Mouse (Mus musculus): ENCODE results near the gene Adamtsl3. TPM values are rescaled to one million over a fixed set of nuclear protein-coding genes. Genes with fewer than 3 reads are reported as not detected.
A peak's percentile ranks its signal among the peaks of the same experiment; 100 is the strongest.

The Adamtsl3 gene
- polyA plus RNA-seq, 1 experiment = 0.43 TPM

DNA sequence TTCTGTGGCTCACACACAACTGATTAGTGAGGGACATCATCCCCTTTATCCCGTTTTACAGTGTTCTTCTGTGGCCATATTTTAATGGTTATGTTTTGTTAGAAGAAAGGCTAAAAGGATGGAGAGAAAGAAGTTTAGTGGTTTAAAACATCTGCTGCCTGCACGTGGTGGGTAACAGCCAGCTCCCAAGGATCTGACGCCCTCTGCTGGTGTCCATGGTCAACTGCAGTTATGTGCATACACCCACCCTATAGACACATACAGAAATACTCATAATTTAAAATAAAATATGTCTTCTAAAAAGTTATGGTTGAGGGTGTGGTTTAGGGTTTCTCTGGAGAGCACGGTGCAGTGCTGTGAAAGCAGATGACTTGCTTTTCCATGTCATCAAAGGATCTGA, 3.0 kb downstream of the Adamtsl3 start:
- Histone ChIP-seq H3K27ac (ENCODE audit: control insufficient read depth, insufficient read depth, low read depth, low read length) (no peak overlapping the region), H3K27me3 (ENCODE audit: control insufficient read depth, insufficient read depth, low read length) (no peaks in the 10 kb centered on the region)
- TF ChIP-seq POLR2A (IDR thresholded peaks at IDR 0.05; ENCODE audit: control insufficient read depth, low read depth, low read length) = no peak
- peak; percentile 50; the same call in 1 of the 2 replicates for TF ChIP-seq CTCF (IDR thresholded peaks at IDR 0.05; ENCODE audit: control insufficient read depth, insufficient read depth, insufficient replicate concordance, low read depth, low read length)

DNA sequence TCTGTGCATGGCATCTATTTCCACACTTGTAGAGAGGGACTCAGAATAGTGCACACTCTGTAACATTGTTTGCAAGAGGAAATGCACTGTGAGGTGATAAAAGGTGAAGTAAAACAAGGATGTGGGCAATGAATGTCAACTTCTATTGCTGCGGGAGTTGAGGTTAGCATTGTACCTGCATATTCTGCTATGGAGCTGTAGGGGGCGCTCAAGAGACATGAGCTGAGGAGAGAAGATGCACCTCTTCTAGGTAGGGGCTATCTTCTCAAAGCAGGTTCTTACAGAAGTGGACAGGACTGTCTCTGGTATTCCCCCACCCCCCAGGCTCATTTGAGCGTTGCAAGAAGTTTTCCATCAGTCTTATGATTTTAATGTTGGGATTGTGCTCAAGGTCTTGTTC, 3.7 kb downstream of the Adamtsl3 start:
- Histone ChIP-seq H3K27ac (ENCODE audit: control insufficient read depth, insufficient read depth, low read depth, low read length) (no peak overlapping the region), H3K36me3 (ENCODE audit: control insufficient read depth, insufficient read depth, low read length) (no peaks in the 10 kb centered on the region), H3K27me3 (ENCODE audit: control insufficient read depth, insufficient read depth, low read length) (no peaks in the 10 kb centered on the region), H3K4me3 (ENCODE audit: control insufficient read depth, low read depth, low read length) (no peak overlapping the region), H3K4me1 (ENCODE audit: control insufficient read depth, insufficient read depth, low read length) (peaks cover 13% of the 10 kb centered on the region)
- TF ChIP-seq CTCF (IDR thresholded peaks at IDR 0.05; ENCODE audit: control insufficient read depth, insufficient read depth, insufficient replicate concordance, low read depth, low read length) = peak; percentile 23; the same call in 1 of the 2 replicates
- no peak for TF ChIP-seq POLR2A (IDR thresholded peaks at IDR 0.05; ENCODE audit: control insufficient read depth, low read depth, low read length)

More for the DNA sequence above, 3.0 kb downstream of the Adamtsl3 start:
- H3K4me1 ChIP-seq (ENCODE audit: control insufficient read depth, insufficient read depth, low read length) = peaks cover 13% of the 10 kb centered on the region
- H3K36me3 ChIP-seq (ENCODE audit: control insufficient read depth, insufficient read depth, low read length) = no peaks in the 10 kb centered on the region
- H3K4me3 ChIP-seq (ENCODE audit: control insufficient read depth, low read depth, low read length) = no peak overlapping the region

DNA sequence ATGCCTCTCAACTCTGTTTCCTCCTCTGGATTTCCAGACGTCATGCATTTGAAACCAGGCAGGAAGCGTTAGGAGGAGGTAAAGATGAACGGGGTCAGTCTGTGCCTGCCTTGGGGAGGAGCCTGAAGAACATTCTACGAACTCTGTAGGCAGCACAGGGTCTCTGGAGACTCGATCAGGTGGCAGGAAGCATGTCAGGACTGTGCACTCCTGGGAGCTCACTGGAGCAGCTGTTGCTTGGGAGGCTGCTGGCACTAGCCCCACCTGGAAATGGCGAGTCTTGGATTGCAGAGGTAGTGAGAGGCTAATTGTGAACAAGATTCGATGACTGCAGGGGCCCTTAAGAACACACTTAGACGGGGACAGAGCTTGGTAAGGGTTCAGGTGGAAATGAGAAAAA, 6.0 kb downstream of the Adamtsl3 start:
- H3K27ac ChIP-seq (ENCODE audit: control insufficient read depth, insufficient read depth, low read depth, low read length) = no peak overlapping the region
- no peak overlapping the region for H3K4me3 ChIP-seq (ENCODE audit: control insufficient read depth, low read depth, low read length)
- no peaks in the 10 kb centered on the region for H3K27me3 ChIP-seq (ENCODE audit: control insufficient read depth, insufficient read depth, low read length)
- no peak for TF ChIP-seq CTCF (IDR thresholded peaks at IDR 0.05; ENCODE audit: control insufficient read depth, insufficient read depth, insufficient replicate concordance, low read depth, low read length)
- no peak for TF ChIP-seq POLR2A (IDR thresholded peaks at IDR 0.05; ENCODE audit: control insufficient read depth, low read depth, low read length)
- H3K4me1 ChIP-seq (ENCODE audit: control insufficient read depth, insufficient read depth, low read length) = no peaks in the 10 kb centered on the region
- H3K36me3 ChIP-seq (ENCODE audit: control insufficient read depth, insufficient read depth, low read length) = no peaks in the 10 kb centered on the region

GRCm38 (mm10) chr7:82346706-82347105, 11.2 kb downstream of the Adamtsl3 start:
- TF ChIP-seq POLR2A (IDR thresholded peaks at IDR 0.05; ENCODE audit: control insufficient read depth, low read depth, low read length) (no peak), CTCF (IDR thresholded peaks at IDR 0.05; ENCODE audit: control insufficient read depth, insufficient read depth, insufficient replicate concordance, low read depth, low read length) (no peak)
- no peaks in the 10 kb centered on the region for H3K27me3 ChIP-seq (ENCODE audit: control insufficient read depth, insufficient read depth, low read length)
- H3K36me3 ChIP-seq (ENCODE audit: control insufficient read depth, insufficient read depth, low read length) = no peaks in the 10 kb centered on the region
- no peaks in the 10 kb centered on the region for H3K4me1 ChIP-seq (ENCODE audit: control insufficient read depth, insufficient read depth, low read length)
- H3K27ac ChIP-seq (ENCODE audit: control insufficient read depth, insufficient read depth, low read depth, low read length) = no peak overlapping the region
- H3K4me3 ChIP-seq (ENCODE audit: control insufficient read depth, low read depth, low read length) = no peak overlapping the region

DNA sequence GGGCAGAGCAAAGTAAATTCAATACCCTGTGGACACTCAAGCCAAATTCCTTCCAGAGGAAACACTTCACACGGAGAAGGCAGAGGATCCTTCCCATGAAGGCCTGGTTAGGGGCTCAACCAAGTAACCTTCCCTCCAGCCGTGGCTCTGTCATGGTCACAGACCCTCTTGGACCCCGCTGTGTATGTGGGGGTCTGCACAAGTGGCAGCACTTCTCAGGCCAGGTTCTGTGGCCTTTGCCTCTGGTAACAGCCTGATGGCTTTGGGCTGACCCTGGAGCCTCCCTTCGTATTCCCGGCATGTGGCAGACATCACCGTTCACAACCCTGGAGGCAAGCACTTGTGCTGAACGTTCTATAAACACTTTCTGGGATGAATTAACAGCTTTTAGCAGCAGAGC, 14.3 kb downstream of the Adamtsl3 start:
- Histone ChIP-seq H3K4me3 (ENCODE audit: control insufficient read depth, low read depth, low read length) (no peak overlapping the region), H3K4me1 (ENCODE audit: control insufficient read depth, insufficient read depth, low read length) (no peaks in the 10 kb centered on the region), H3K36me3 (ENCODE audit: control insufficient read depth, insufficient read depth, low read length) (no peaks in the 10 kb centered on the region), H3K27me3 (ENCODE audit: control insufficient read depth, insufficient read depth, low read length) (no peaks in the 10 kb centered on the region), H3K27ac (ENCODE audit: control insufficient read depth, insufficient read depth, low read depth, low read length) (no peak overlapping the region)
- no peak for TF ChIP-seq CTCF (IDR thresholded peaks at IDR 0.05; ENCODE audit: control insufficient read depth, insufficient read depth, insufficient replicate concordance, low read depth, low read length)
- TF ChIP-seq POLR2A (IDR thresholded peaks at IDR 0.05; ENCODE audit: control insufficient read depth, low read depth, low read length) = no peak

DNA sequence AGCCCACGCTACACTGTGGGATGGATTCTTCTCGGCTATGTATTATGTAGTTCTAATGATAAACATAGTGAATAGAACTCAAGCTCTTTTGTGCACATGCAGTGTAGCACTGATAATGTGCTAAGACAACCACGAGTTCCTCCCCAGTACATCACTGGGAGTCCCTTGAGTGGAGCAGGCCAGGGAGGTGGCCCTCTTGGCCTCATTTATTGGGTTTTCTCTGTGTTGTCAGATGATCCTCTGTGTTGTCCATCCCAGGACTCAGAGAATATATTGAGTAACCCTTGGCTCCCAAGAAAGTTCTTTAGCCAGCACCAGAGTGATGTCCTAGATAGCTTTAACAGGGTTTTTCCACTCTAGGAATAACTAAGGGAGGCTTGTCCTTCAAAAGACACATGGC, 14.9 kb downstream of the Adamtsl3 start:
- H3K36me3 ChIP-seq (ENCODE audit: control insufficient read depth, insufficient read depth, low read length) = no peaks in the 10 kb centered on the region
- H3K27ac ChIP-seq (ENCODE audit: control insufficient read depth, insufficient read depth, low read depth, low read length) = no peak overlapping the region
- H3K27me3 ChIP-seq (ENCODE audit: control insufficient read depth, insufficient read depth, low read length) = no peaks in the 10 kb centered on the region
- no peaks in the 10 kb centered on the region for H3K4me1 ChIP-seq (ENCODE audit: control insufficient read depth, insufficient read depth, low read length)
- TF ChIP-seq CTCF (IDR thresholded peaks at IDR 0.05; ENCODE audit: control insufficient read depth, insufficient read depth, insufficient replicate concordance, low read depth, low read length) (no peak), POLR2A (IDR thresholded peaks at IDR 0.05; ENCODE audit: control insufficient read depth, low read depth, low read length) (no peak)
- H3K4me3 ChIP-seq (ENCODE audit: control insufficient read depth, low read depth, low read length) = no peak overlapping the region

DNA sequence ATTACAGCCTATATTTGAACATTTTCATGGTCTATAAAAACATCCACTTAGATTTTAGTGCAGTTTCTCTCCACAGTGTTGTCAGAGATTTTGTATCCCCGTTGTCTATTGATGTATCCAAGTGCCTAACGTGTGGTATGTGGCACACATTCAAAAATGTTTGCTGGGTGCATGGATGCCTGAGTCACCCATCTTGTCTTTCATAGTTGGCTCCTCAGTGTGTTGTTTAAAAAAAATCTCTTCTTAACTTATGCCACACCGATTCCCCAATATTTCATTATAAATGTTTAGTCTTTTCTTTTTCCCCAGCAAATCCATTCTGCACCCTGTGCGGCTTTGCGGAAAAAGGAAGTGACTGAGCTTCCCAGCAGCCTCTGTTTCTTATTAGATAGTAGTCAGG, 23.7 kb downstream of the Adamtsl3 start:
- Histone ChIP-seq H3K4me1 (ENCODE audit: control insufficient read depth, insufficient read depth, low read length) (no peaks in the 10 kb centered on the region), H3K27me3 (ENCODE audit: control insufficient read depth, insufficient read depth, low read length) (no peaks in the 10 kb centered on the region)
- TF ChIP-seq POLR2A (IDR thresholded peaks at IDR 0.05; ENCODE audit: control insufficient read depth, low read depth, low read length) (no peak), CTCF (IDR thresholded peaks at IDR 0.05; ENCODE audit: control insufficient read depth, insufficient read depth, insufficient replicate concordance, low read depth, low read length) (no peak)

DNA sequence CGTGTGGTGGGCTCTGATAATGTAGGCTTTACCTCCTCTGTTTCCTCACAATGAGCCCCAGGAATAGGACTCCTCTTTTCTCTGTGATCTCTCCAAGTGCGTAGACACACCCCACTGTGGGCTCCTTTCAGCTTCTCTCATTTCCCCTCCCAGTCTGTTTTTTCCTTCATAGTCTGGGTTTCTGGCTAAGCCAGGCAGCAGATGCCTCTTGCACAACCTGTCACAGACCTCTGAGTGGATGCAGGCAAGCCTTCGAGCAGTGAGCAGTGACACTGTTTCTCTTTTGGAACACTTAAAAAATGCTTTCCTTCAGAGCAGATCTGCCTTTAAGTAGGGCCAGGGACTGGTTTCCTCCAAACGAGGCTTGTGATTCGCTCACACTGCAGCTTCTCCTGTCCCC, 24.2 kb downstream of the Adamtsl3 start:
- Histone ChIP-seq H3K4me1 (ENCODE audit: control insufficient read depth, insufficient read depth, low read length) (no peaks in the 10 kb centered on the region), H3K27ac (ENCODE audit: control insufficient read depth, insufficient read depth, low read depth, low read length) (no peak overlapping the region), H3K27me3 (ENCODE audit: control insufficient read depth, insufficient read depth, low read length) (no peaks in the 10 kb centered on the region), H3K4me3 (ENCODE audit: control insufficient read depth, low read depth, low read length) (peak overlapping the region; percentile 1), H3K36me3 (ENCODE audit: control insufficient read depth, insufficient read depth, low read length) (no peaks in the 10 kb centered on the region)
- TF ChIP-seq POLR2A (IDR thresholded peaks at IDR 0.05; ENCODE audit: control insufficient read depth, low read depth, low read length) (no peak), CTCF (IDR thresholded peaks at IDR 0.05; ENCODE audit: control insufficient read depth, insufficient read depth, insufficient replicate concordance, low read depth, low read length) (no peak)

More for the DNA sequence above, 23.7 kb downstream of the Adamtsl3 start:
- Histone ChIP-seq H3K27ac (ENCODE audit: control insufficient read depth, insufficient read depth, low read depth, low read length) (no peak overlapping the region), H3K4me3 (ENCODE audit: control insufficient read depth, low read depth, low read length) (peak overlapping the region; percentile 23), H3K36me3 (ENCODE audit: control insufficient read depth, insufficient read depth, low read length) (no peaks in the 10 kb centered on the region)

All from testis, adult 2 months (tissue).